15 mouse cellular contexts compared by ENCODE assay signal in the genomic region with DNA sequence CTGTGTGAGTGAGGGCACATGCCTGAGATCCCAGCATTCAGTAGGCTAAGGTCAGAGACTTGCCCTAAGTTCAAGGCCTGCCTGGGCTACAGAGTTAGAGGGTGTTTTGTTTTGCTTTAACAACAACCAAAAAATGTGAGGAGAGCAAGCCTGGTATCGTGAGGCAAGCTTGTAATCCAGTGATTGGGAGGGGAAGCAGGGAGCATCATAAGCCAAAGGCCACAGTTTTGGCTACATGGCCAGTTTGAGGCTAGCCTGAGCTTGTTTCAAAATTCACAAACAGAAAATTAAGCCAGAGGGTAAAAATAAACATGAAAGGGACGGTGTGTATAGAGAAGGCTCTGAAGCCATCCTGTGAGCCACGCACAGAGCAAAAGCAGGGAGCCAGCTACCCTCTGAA.
"Had no signal": no experiment of that assay in that cellular context is flagged by ENCODE, and none has a peak within 500 bp of the region (broad histone marks: within the 10 kb centered on the region; RNA-seq: fewer than 3 reads in every experiment).

No protein-coding gene starts in this region.

- H3K27ac ChIP-seq: neural tube, embryonic 15.5 days; stomach, embryonic 15.5 days; stomach, postnatal 0 days had no signal

- H3K27me3 ChIP-seq: neural tube, embryonic 15.5 days; stomach, embryonic 15.5 days had no signal

- DNase-seq: retina, postnatal 1 day; right cerebral cortex, adult 18-20 months; right cerebral cortex, postnatal 14 days; right cerebral cortex, postnatal 25 days; right cerebral cortex, postnatal 4 days; spleen, adult 18-20 months; thymus, adult 18-20 months; thymus, adult 2 months; thymus, postnatal 14 days; thymus, postnatal 25 days; thymus, postnatal 36 days; thymus, postnatal 4 days had no signal

- H3K4me3 ChIP-seq: neural tube, embryonic 15.5 days; stomach, embryonic 15.5 days had no signal

- H3K4me1 ChIP-seq: neural tube, embryonic 15.5 days had no signal

- H3K4me2 ChIP-seq: neural tube, embryonic 15.5 days; stomach, embryonic 15.5 days had no signal

- H3K9me3 ChIP-seq: neural tube, embryonic 15.5 days; stomach, embryonic 15.5 days had no signal

- H3K9ac ChIP-seq: neural tube, embryonic 15.5 days; stomach, embryonic 15.5 days had no signal
